ENCODE assay signal across 13 mouse cellular contexts in the genomic region with DNA sequence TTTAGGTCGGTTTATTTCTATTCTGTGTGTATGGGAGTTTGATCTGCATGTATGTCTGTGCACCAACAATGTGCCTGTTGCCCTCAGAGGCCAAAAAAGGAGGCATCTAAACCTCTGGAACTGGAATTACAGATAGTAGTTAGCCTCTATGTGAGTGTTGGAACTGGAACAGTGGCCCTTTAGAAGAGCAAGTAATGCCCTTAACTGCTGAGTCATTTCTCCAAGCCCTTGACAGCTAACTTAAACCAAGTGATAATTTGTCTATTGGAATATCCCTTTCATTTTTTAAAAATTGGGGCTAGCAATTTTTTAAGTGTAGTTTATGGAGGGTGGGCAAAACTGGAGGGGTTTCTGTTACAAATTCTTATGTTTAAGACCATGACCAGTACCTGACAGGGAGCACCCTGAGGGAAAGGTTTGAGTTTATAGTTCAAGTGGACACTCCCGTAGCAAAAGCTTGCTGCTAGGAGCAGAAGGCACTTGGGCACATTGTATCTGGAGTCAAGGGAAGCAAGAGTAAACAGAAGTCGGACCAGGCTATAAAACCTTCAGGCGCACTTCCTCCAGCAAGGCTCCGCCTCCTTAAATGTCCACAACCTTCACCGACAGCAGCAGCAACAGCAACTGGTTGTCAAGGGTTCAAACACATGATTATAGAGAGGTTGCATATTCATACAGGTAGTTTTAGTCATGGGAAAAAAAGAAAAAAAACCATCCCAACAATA. TPM values are rescaled to one million over a fixed set of nuclear protein-coding genes. Genes with fewer than 3 reads are reported as not detected.
A peak's percentile ranks its signal among the peaks of the same experiment; 100 is the strongest.
DNase-seq lines count a peak whose midpoint lies in the region; ATAC-seq and TF ChIP-seq lines count a peak whose summit lies in the region.
"Had no signal": no experiment of that assay in that cellular context is flagged by ENCODE, and none has a peak within 500 bp of the region (broad histone marks: within the 10 kb centered on the region; RNA-seq: fewer than 3 reads in every experiment).

No protein-coding gene starts in this region.

- H3K4me1 ChIP-seq in kidney, embryonic 15.5 days, result peaks cover 49% of the 10 kb centered on the region
- H3K4me1 ChIP-seq in E14TG2a.4 (replicated peaks; ENCODE audit: low read depth, low read length), result peaks cover 60% of the 10 kb centered on the region
- H3K4me1 ChIP-seq: neural tube, embryonic 12.5 days had no signal

- no peak for DNase-seq in kidney, adult 18-20 months
- DNase-seq in lung, postnatal 36 days, result peak; percentile 26
- DNase-seq in layer of hippocampus, postnatal 10 days (ENCODE audit: low spot score in 2 of 2), result no peak
- no peak for DNase-seq in frontal cortex, adult 2 months (ENCODE audit: extremely low spot score in 1 of 2, low spot score in 1 of 2)
- no peak for DNase-seq in heart, postnatal 14 days
- DNase-seq: cerebellum, postnatal 36 days; heart, adult 18-20 months; kidney, postnatal 25 days; right cerebral cortex, adult 18-20 months had no signal

- 36% methylated on average over 6 of the region's 6 CpGs for WGBS in kidney, embryonic 15.5 days

- no peak overlapping the region for H3K4me3 ChIP-seq in kidney, embryonic 15.5 days (replicated peaks)
- H3K4me3 ChIP-seq in E14TG2a.4 (replicated peaks; ENCODE audit: low read length), result peak overlapping the region; percentile 97
- H3K4me3 ChIP-seq: neural tube, embryonic 12.5 days had no signal

- H3K4me2 ChIP-seq in kidney, embryonic 15.5 days, result no peak overlapping the region
- H3K4me2 ChIP-seq: neural tube, embryonic 12.5 days had no signal

- 0 out of 2 replicates have a peak overlapping the region, but pooled peaks have one; percentile 14 for H3K27ac ChIP-seq in kidney, embryonic 15.5 days
- H3K27ac ChIP-seq: neural tube, embryonic 12.5 days had no signal

- H3K9me3 ChIP-seq in kidney, embryonic 15.5 days (replicated peaks), result no peaks in the 10 kb centered on the region
- H3K9me3 ChIP-seq in E14TG2a.4 (ENCODE audit: low read length), result peaks cover 15% of the 10 kb centered on the region
- H3K9me3 ChIP-seq: neural tube, embryonic 12.5 days had no signal

- H3K9ac ChIP-seq in kidney, embryonic 15.5 days, result no peak overlapping the region
- H3K9ac ChIP-seq: neural tube, embryonic 12.5 days had no signal

- no peak for TF ChIP-seq CTCF in E14TG2a.4 (conservative IDR thresholded peaks at IDR 0.05; ENCODE audit: low read length)

- no peaks in the 10 kb centered on the region for H3K27me3 ChIP-seq in kidney, embryonic 15.5 days
- H3K27me3 ChIP-seq in E14TG2a.4 (ENCODE audit: insufficient read depth, low read length), result no peaks in the 10 kb centered on the region
- H3K27me3 ChIP-seq: neural tube, embryonic 12.5 days had no signal

- no peak for ATAC-seq in kidney, embryonic 15.5 days (replicated peaks; ENCODE audit: low FRiP score)
- peak; percentile 69 for ATAC-seq in erythroblast, adult 5-6 weeks (replicated peaks; ENCODE audit: low FRiP score, poor library complexity, severe bottlenecking)

- intact Hi-C loops in heart, postnatal 14 days (cut with DNase I), result no loop called here

- peaks cover 27% of the 10 kb centered on the region for H3K36me3 ChIP-seq in kidney, embryonic 15.5 days
- H3K36me3 ChIP-seq in E14TG2a.4 (ENCODE audit: insufficient read depth, low read length), result peaks cover 48% of the 10 kb centered on the region

RNA-seq across cellular contexts. Expression of a gene that starts 3.1 kb away (rescaled TPM):
- polyA plus RNA-seq in kidney, embryonic 15.5 days (2015; fragmentation: Nextera tagmentation; extraction: Ambion mirVana), result 17.1 and 18.4 TPM in 2 replicates
- 5.9 and 9.6 TPM in 2 replicates for total RNA-seq in erythroblast, adult 5-6 weeks (2015; ENCODE audit: low replicate concordance)
- total RNA-seq in erythroblast, adult 5-6 weeks (2017; ENCODE audit: low replicate concordance), result 26.9 and 32.3 TPM in 2 replicates
- total RNA-seq in layer of hippocampus, postnatal 10 days (2021), result 10 to 100 TPM; 13.4 to 14.4 TPM
- 6.2 and 6.3 TPM in 2 replicates for polyA plus RNA-seq in frontal cortex, adult 2 months (2012; rRNA removed)
- total RNA-seq in heart, postnatal 14 days (2021), result 1 to 10 TPM; 1.5 to 1.7 TPM
